Mouse (Mus musculus) left cerebral cortex, postnatal 36 days (tissue): ENCODE results near the gene Unc5cl. TPM values are rescaled to one million over a fixed set of nuclear protein-coding genes. Genes with fewer than 3 reads are reported as not detected.
A peak's percentile ranks its signal among the peaks of the same experiment; 100 is the strongest.

Experiments
- DNase-seq, 2 experiments: peaks; one replicate each; pipeline ENCODE4 v3.0.0; 2021 to 2022; ENCODE audit warnings: low spot score in 2 of 2, mixed read lengths in 1 of 2
- intact Hi-C: fragments of 180-260 bp; cut with DNase I; formaldehyde crosslinking; loops from one replicate; pipeline ENCODE4 v1.15.1; 2025
- total RNA-seq, 2 experiments: library from RNA; stranded (reverse); gene quantifications; 2 replicates each; pipeline ENCODE4 v1.2.3; 2021

Gene Unc5cl
- under 1 TPM; 0.34 to 0.59 TPM for total RNA-seq

DNA sequence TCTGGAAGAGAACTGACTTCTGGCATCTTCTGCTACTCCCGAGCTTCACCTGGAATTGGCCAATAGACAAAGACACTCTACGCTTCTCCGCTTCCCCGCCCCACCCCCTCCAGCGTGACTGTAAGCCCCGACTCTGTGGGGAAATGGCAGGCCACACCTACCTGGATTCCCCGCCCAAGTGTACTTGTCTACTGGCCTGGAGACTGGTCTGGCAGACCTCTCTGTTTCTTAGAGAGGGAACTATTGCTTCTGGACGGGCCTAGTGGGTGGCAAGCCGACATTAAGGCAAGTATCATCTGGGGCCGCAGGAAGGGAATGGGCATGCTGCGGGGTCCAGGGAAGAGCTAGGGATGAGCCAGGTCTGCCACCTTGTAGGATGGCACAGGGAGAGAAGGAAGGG is at the start of gene Unc5cl:
Gene Unc5cl, plus strand, starts transcription at position 214 of the 400 bp plus-strand sequence.
- intact Hi-C loops, result no loop called here

GRCm38 (mm10) chr17:48407154-48407553 is 47.5 kb upstream of the Unc5cl start:
- peak in 1 of 2 experiments; percentile 16 for DNase-seq
- intact Hi-C loops, result loop anchor here (5.0 kb wide), 2 partner anchors 70 to 130 kb away; no protein-coding TSS in a partner anchor

More for the DNA sequence above, at the start of gene Unc5cl:
- no peak for DNase-seq

DNA sequence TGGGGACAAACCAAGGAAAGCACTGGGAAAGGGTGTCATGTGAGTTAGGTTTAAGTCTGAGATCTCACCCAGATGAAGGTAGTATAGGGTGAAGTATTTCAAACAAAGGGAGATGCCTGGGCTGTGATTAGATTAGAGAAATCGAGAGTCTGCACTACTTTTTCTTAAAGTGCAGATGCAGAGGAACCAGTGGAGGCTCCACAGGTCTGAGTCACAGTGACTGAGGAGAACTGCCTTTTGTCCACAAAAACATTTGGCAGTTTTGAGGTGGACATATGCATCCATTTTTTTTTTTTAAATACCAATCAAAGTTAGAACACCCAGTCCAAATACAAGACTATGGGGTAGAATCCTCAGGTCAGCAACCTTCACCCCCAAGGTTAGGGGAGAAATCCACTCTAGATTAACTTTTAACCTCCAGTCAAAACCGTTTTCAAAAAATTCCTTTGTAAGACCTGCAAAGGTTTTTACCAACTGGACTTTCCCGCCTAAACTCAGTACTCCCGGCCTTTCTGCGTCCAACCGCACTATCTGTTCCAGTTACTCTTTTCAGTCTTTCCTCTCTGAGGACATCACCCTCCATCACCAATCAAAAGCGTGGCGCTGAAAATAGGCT is 46.7 kb upstream of the Unc5cl start:
- DNase-seq, result no peak
- intact Hi-C loops, result loop anchor here (5.0 kb wide), 2 partner anchors 71 to 131 kb away; no protein-coding TSS in a partner anchor

DNA sequence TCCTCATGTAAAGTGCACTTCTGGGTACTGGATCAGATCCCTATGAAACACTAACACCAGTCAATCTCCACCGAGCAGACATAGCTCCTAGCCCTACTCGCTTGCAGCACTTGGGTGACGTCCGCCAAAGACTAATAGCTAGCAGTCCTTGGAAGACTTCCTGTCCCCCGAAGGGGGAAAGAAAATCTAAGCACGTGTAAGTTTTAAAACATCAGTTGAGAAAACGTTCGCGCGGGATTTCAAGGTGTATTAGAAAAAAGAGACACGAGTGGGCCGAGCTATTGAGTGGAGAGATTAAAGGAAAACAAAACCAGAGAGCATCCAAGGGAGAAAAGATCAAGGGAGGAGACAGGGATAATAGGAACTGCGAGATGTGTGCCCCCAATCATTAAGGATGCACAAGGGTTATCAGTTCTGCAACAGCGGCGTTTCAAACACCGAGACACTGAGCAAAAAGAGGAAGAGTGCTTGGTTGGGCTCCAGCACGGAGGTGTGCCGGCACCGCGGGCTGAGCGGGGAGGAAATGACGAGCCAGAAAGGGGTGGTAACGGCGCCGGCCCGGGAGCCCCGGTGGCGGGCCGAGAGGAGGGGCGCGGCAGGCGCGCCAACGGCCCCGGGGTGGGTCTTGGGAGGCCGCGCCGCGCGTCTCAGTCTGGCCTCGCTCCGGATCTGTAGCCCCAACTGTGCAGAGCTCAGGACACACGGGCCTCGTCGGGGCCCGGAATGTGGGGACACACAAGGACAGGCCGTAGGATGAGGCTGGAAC is 46.0 kb upstream of the Unc5cl start:
- intact Hi-C loops, result loop anchor here (5.0 kb wide), 2 partner anchors 71 to 131 kb away; no protein-coding TSS in a partner anchor
- peak; percentile 64 to 68 for DNase-seq

- intact Hi-C loops, result loop anchor here (5.0 to 10.0 kb wide), 3 partner anchors 72 to 995 kb away; no protein-coding TSS in a partner anchor
- peak; percentile 100 for DNase-seq
These were observed 45.1 kb upstream of the Unc5cl start, which contains the start of the genes Nfya and Oard1 for GRCm38 (mm10) chr17:48409380-48410298. Gene Nfya (minus strand): TSS chr17:48409906. Gene Oard1 (plus strand): TSS chr17:48410014.

DNA sequence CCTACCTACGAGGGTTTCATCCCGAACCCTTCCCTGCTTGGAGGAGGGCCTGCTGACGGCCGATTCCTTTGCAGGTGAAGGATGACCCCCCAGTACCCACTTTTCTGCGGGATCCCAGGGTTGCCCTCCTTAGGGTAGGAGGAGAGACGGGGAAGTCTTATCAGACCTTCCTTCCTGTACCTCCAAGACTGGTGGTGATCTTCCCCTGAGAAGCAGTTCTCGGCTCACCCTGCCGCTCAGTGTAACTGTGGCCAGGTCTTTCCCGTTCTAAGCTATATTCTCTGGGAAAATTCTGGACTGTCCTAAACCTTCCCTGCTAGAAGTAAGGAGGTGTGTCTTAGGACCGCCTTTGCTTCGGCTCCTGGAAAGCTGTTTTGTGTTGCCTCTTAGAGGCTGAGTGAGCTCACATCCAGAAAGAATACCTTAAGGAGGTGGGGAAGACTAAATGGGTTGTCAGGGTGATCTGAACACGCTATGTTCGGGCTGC is 44.4 kb upstream of the Unc5cl start:
- intact Hi-C loops, result loop anchor here (10.0 kb wide), 1 partner anchor 994 kb away; no protein-coding TSS in a partner anchor
- DNase-seq, result no peak

DNA sequence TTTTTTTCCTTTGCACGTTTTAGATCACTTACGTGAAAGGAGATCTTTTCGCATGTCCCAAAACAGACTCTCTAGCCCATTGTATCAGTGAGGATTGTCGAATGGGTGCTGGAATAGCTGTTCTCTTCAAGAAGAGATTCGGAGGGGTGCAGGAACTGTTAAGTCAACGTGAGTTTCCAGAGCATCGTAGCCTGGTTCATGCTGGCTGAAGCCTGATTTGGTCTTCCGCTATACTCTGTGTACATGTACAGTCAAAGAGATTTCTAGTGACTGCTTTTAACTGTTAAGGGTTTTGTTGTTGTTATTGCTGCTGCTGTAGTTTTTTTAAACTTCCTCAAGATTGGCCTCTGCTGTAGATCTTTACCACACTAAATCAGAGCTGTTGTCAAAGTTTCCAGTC is 43.5 kb upstream of the Unc5cl start:
- intact Hi-C loops, result loop anchor here (10.0 kb wide), 1 partner anchor 994 kb away; no protein-coding TSS in a partner anchor
- no peak for DNase-seq

- DNase-seq, result no peak
- intact Hi-C loops, result loop anchor here (5.0 to 10.0 kb wide), 2 partner anchors 186 to 989 kb away; no protein-coding TSS in a partner anchor
These were observed 38.7 kb upstream of the Unc5cl start for GRCm38 (mm10) chr17:48416011-48416410.

DNA sequence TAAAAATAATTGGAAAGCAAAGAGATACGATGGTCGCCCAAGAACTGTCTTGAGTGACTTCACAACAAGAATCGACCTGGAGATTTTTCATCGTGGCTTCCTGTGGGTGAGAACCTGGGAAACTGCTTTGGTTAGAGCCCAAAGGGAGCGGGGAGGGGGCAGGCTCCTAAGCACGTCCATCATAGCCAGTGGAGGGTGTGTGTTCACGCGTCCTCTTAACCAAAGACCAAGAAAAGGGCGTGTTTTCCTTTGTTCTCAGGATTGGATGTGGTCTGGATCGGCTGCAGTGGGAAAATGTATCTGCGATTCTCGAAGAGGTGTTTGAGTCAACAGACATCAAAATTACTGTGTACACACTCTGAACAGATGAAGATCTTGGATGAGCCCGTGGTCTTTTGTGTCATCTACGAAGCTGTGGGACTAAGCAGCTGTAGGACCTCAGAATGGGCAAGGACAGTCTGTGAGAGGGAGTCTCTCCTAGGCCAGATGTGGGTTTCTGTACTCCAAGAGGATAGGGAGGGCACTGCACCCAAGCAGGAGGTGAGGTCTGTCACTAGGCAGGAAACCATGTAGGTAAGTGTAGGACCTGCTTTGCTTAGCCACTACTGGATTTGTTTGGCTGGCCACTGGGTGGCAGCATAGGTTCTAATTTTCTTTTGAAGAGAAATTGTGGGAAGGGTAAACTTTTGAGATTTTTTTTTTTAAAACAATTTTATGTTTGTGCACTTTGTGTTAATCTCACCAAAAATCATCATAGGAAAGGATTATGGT is 38.1 kb upstream of the Unc5cl start:
- intact Hi-C loops, result loop anchor here (5.0 to 10.0 kb wide), 2 partner anchors 186 to 988 kb away; no protein-coding TSS in a partner anchor
- DNase-seq, result peak; percentile 29 to 47

- intact Hi-C loops, result loop anchor here (5.0 to 10.0 kb wide), 2 partner anchors 185 to 987 kb away; no protein-coding TSS in a partner anchor
- DNase-seq, result no peak
These were observed 37.2 kb upstream of the Unc5cl start for GRCm38 (mm10) chr17:48417521-48417920.

GRCm38 (mm10) chr17:48418174-48418573 is 36.5 kb upstream of the Unc5cl start:
- DNase-seq, result no peak
- intact Hi-C loops, result loop anchor here (5.0 to 10.0 kb wide), 2 partner anchors 184 to 987 kb away; no protein-coding TSS in a partner anchor

DNA sequence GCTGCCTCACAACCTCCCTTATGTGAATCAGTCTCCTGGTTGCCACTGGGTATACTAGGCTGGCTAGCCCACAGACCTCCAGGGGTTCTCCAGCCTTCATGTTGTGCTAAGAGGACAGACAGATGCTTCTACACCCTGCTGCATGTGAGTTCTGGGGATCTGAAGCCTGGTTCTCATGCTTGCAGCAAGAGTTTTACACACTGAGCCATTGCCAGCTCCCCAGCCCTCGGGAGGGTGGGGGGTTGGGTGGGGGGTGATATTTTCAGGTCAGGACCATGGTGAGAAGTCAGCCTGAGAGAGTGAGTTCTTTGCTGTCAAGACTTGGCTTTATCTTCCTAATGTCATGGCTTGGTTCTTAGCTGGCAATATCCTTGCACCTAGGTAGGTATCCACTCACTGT is 35.9 kb upstream of the Unc5cl start:
- intact Hi-C loops, result loop anchor here (5.0 to 10.0 kb wide), 2 partner anchors 184 to 986 kb away; no protein-coding TSS in a partner anchor
- DNase-seq, result no peak

DNA sequence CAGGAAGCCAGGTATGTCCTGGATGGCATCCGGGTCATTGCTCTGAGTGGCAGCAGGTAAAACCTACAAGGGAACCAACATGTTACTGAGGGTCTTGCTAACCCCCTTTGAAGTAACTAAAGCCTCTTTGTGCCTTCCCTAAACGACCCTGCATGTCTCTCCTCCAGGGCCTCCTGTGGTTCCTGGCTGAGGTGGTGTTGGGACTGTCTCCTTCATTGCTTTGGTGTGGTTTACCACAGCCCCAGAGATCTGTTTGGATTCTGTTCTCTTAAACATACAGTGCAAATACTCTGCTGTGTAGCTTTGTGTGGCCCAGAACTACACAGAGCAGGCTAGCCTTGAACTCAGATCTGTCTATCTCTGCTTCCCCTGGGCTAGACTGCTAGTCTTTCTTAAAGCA is 35.1 kb upstream of the Unc5cl start:
- intact Hi-C loops, result loop anchor here (5.0 to 10.0 kb wide), 2 partner anchors 183 to 985 kb away; no protein-coding TSS in a partner anchor

GRCm38 (mm10) chr17:48424237-48424636 is 30.5 kb upstream of the Unc5cl start:
- no peak for DNase-seq
- intact Hi-C loops, result no loop called here

More for the DNA sequence above, 35.1 kb upstream of the Unc5cl start:
- no peak for DNase-seq

DNA sequence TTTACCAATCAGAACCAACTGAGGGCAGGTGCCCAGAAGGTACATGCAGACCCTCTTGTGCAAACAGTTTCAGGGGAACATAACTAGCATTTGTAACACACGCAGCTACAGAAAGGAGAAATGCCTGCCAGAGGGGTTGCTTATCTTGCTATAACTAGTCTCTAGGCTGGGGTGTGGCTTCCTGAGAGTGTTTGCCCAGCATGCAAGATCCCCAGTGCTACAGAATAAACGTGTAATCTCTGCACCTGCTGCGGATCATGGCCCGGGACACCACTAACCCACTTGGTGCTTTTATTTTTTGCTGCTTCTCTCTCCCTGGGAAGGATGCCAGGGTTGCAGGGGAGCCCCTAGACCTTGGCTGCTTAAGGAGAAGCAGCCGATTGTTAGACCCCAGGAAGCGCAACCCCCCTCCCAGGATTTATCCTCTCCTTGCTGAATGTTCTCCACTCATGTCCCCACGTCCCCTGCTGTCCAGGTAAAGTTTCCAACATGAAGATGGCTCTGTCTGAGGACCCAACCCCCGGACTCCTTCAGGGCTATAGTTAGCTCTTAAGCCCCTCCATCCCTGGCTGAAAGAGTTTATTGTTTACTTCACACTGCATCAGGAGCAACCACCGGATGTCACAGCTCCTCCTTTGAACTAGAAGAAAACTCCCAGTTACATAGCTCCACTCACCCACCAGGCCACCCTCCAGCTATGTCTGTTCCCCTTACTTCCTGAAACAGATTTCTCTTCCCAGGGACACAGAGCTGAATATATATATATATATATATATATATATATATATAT is 28.7 kb upstream of the Unc5cl start:
- intact Hi-C loops, result no loop called here
- no peak for DNase-seq

GRCm38 (mm10) chr17:48426991-48427750 is 27.5 kb upstream of the Unc5cl start:
- intact Hi-C loops, result no loop called here
- DNase-seq, result no peak
